Mouse (Mus musculus) cerebellum, adult 8-10 months (tissue): ENCODE data around the gene Slc28a1.
A peak's percentile ranks its signal among the peaks of the same experiment; 100 is the strongest.
"Not testable (repeated sequence)": the region's sequence is repeated elsewhere in the genome, so short reads cannot be mapped to it uniquely, and the experiment has no call there.

ENCODE experiments used
- DNase-seq: peaks from one replicate; pipeline ENCODE4 v3.0.0; 2022

The Slc28a1 gene

GRCm38 (mm10) chr7:81173931-81174330, 59.3 kb downstream of the Slc28a1 start:
- DNase-seq, result no peak

GRCm38 (mm10) chr7:81174654-81175053, 60.1 kb downstream of the Slc28a1 start:
- no peak for DNase-seq

- DNase-seq, result no peak
These were observed 61.7 kb downstream of the Slc28a1 start for GRCm38 (mm10) chr7:81176187-81176769.

- DNase-seq, result no peak
These were observed 64.9 kb downstream of the Slc28a1 start for GRCm38 (mm10) chr7:81179494-81179893.

- DNase-seq, result no peak
These were observed 68.0 kb downstream of the Slc28a1 start for GRCm38 (mm10) chr7:81182492-81183175.

- DNase-seq, result no peak
These were observed 68.6 kb downstream of the Slc28a1 start for GRCm38 (mm10) chr7:81183181-81183580.

- DNase-seq, result no peak
These were observed 69.5 kb downstream of the Slc28a1 start for GRCm38 (mm10) chr7:81184136-81184535.

- no peak for DNase-seq
These were observed 70.1 kb downstream of the Slc28a1 start for GRCm38 (mm10) chr7:81184651-81185050.

- DNase-seq, result not testable (repeated sequence)
These were observed 71.4 kb downstream of the Slc28a1 start for GRCm38 (mm10) chr7:81186036-81186435.

GRCm38 (mm10) chr7:81189180-81189579, 74.6 kb downstream of the Slc28a1 start:
- no peak for DNase-seq

GRCm38 (mm10) chr7:81195509-81195908, 80.9 kb downstream of the Slc28a1 start:
- no peak for DNase-seq

- DNase-seq, result no peak
These were observed 82.2 kb downstream of the Slc28a1 start for GRCm38 (mm10) chr7:81196796-81197195.

- DNase-seq, result no peak
These were observed 83.9 kb downstream of the Slc28a1 start for GRCm38 (mm10) chr7:81198538-81198937.

- no peak for DNase-seq
These were observed 84.5 kb downstream of the Slc28a1 start for GRCm38 (mm10) chr7:81199109-81199508.

GRCm38 (mm10) chr7:81199757-81200156, 85.2 kb downstream of the Slc28a1 start:
- no peak for DNase-seq

- no peak for DNase-seq
These were observed 87.8 kb downstream of the Slc28a1 start for GRCm38 (mm10) chr7:81202389-81202788.

GRCm38 (mm10) chr7:81203576-81203975, 89.0 kb downstream of the Slc28a1 start:
- not testable (repeated sequence) for DNase-seq

- no peak for DNase-seq
These were observed 94.3 kb downstream of the Slc28a1 start for GRCm38 (mm10) chr7:81208944-81209343.

- no peak for DNase-seq
These were observed 95.5 kb downstream of the Slc28a1 start for GRCm38 (mm10) chr7:81209979-81210685.

- DNase-seq, result no peak
These were observed 97.2 kb downstream of the Slc28a1 start for GRCm38 (mm10) chr7:81211760-81212159.

- DNase-seq, result no peak
These were observed 97.7 kb downstream of the Slc28a1 start for GRCm38 (mm10) chr7:81212261-81212681.

- peak; percentile 25 for DNase-seq
These were observed 98.2 kb downstream of the Slc28a1 start for GRCm38 (mm10) chr7:81212697-81213346.

- DNase-seq, result no peak
These were observed 99.0 kb downstream of the Slc28a1 start, which contains the start of gene Pde8a for GRCm38 (mm10) chr7:81213347-81214152. Gene Pde8a (plus strand): TSS chr7:81213596.
